Mouse (Mus musculus): ENCODE results near the gene Med9. TPM values are rescaled to one million over a fixed set of nuclear protein-coding genes. Genes with fewer than 3 reads are reported as not detected.
A peak's percentile ranks its signal among the peaks of the same experiment; 100 is the strongest.

Gene Med9
- polyA plus RNA-seq, 1 experiment from 2014 or later, result 44.6 TPM

DNA sequence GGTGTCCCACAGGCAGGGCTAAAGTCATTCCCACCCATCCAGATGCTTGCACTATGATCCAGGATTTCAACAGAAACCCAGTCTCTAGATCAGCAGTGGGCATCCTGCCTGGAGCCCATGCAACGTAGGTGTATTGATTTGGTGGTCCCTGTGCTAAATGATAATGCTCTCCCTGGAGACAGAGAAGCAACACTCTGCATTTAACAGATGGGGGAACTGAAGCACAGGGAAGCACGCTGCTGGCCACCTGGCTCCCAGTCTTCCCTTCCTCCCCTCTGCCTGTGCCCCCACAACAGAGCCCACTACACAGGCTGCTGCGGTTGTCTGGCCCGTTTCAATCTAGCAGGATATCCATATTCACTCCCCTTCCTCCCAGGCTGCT, 18.1 kb downstream of the Med9 start:
- DNase-seq (ENCODE audit: low spot score) (no peak), ATAC-seq (replicated peaks; ENCODE audit: low FRiP score) (no peak)
- Histone ChIP-seq H3K4me1 (replicated peaks; ENCODE audit: control insufficient read depth, insufficient read depth, low read length) (peaks cover 25% of the 10 kb centered on the region), H3K27me3 (replicated peaks; ENCODE audit: control insufficient read depth, insufficient read depth, low read length) (peaks cover 17% of the 10 kb centered on the region), H3K27ac (ENCODE audit: low read depth, low read length) (no peak overlapping the region), H3K36me3 (ENCODE audit: control insufficient read depth, insufficient read depth, low read length) (peaks cover 2% of the 10 kb centered on the region; the same call in 1 of the 2 replicates), H3K4me3 (ENCODE audit: low read depth, low read length) (no peak overlapping the region), H3K9me3 (ENCODE audit: control insufficient read depth, low read length) (no peaks in the 10 kb centered on the region), H3K9ac (ENCODE audit: low read depth, low read length) (no peak overlapping the region), H3K4me2 (peak overlapping the region; percentile 33)
- 47% methylated on average over 4 of the region's 4 CpGs for WGBS

DNA sequence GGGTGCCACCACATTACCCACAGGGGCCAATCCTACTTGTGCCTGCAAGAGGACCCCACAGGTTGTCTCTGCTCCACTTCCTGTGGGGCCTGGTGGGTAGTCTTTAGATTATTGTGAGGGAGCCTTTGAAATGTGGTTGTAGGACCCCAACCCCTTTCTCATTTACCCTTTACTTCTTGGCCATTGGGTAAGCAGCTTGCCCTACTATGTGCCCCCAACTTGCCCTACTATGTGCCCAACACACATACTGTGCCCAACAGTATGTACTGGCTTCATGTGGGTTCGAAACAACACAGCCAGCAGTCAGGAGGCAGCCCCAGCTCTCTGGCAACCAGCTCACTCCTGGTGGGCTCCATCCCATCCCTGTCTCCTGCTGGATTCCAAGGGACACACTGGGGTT, 19.8 kb downstream of the Med9 start:
- peaks cover 17% of the 10 kb centered on the region for H3K27me3 ChIP-seq (replicated peaks; ENCODE audit: control insufficient read depth, insufficient read depth, low read length)
- H3K4me1 ChIP-seq (replicated peaks; ENCODE audit: control insufficient read depth, insufficient read depth, low read length), result peaks cover 25% of the 10 kb centered on the region
- no peaks in the 10 kb centered on the region for H3K9me3 ChIP-seq (ENCODE audit: control insufficient read depth, low read length)
- DNase-seq (ENCODE audit: low spot score) (no peak), ATAC-seq (replicated peaks; ENCODE audit: low FRiP score) (no peak)
- H3K4me2 ChIP-seq, result no peak overlapping the region
- no peak overlapping the region for H3K4me3 ChIP-seq (ENCODE audit: low read depth, low read length)
- no peak overlapping the region for H3K27ac ChIP-seq (ENCODE audit: low read depth, low read length)
- H3K9ac ChIP-seq (ENCODE audit: low read depth, low read length), result no peak overlapping the region
- no peaks in the 10 kb centered on the region for H3K36me3 ChIP-seq (ENCODE audit: control insufficient read depth, insufficient read depth, low read length)
- WGBS, result 90% methylated on average over 1 of the region's 1 CpGs

- no peaks in the 10 kb centered on the region for H3K36me3 ChIP-seq (ENCODE audit: control insufficient read depth, insufficient read depth, low read length)
- no peak overlapping the region for H3K27ac ChIP-seq (ENCODE audit: low read depth, low read length)
- no peak overlapping the region for H3K4me2 ChIP-seq
- ATAC-seq (replicated peaks; ENCODE audit: low FRiP score) (no peak), DNase-seq (ENCODE audit: low spot score) (no peak)
- H3K27me3 ChIP-seq (replicated peaks; ENCODE audit: control insufficient read depth, insufficient read depth, low read length), result no peaks in the 10 kb centered on the region
- H3K9ac ChIP-seq (ENCODE audit: low read depth, low read length), result no peak overlapping the region
- WGBS, result 77% methylated on average over 5 of the region's 5 CpGs
- no peaks in the 10 kb centered on the region for H3K9me3 ChIP-seq (ENCODE audit: control insufficient read depth, low read length)
- H3K4me3 ChIP-seq (ENCODE audit: low read depth, low read length), result no peak overlapping the region
- H3K4me1 ChIP-seq (replicated peaks; ENCODE audit: control insufficient read depth, insufficient read depth, low read length), result peaks cover 7% of the 10 kb centered on the region; the same call in 1 of the 2 replicates
These were observed 22.8 kb downstream of the Med9 start for GRCm38 (mm10) chr11:59970780-59971179.

- 62% methylated on average over 2 of the region's 2 CpGs for WGBS
- Histone ChIP-seq H3K4me1 (replicated peaks; ENCODE audit: control insufficient read depth, insufficient read depth, low read length) (no peaks in the 10 kb centered on the region; the same call in 1 of the 2 replicates), H3K4me3 (ENCODE audit: low read depth, low read length) (no peak overlapping the region), H3K27ac (ENCODE audit: low read depth, low read length) (no peak overlapping the region), H3K27me3 (replicated peaks; ENCODE audit: control insufficient read depth, insufficient read depth, low read length) (no peaks in the 10 kb centered on the region), H3K4me2 (no peak overlapping the region), H3K9me3 (ENCODE audit: control insufficient read depth, low read length) (no peaks in the 10 kb centered on the region), H3K9ac (ENCODE audit: low read depth, low read length) (no peak overlapping the region), H3K36me3 (ENCODE audit: control insufficient read depth, insufficient read depth, low read length) (no peaks in the 10 kb centered on the region)
- DNase-seq (ENCODE audit: low spot score) (no peak), ATAC-seq (replicated peaks; ENCODE audit: low FRiP score) (no peak)
These were observed 23.7 kb downstream of the Med9 start for GRCm38 (mm10) chr11:59971691-59972090.

DNA sequence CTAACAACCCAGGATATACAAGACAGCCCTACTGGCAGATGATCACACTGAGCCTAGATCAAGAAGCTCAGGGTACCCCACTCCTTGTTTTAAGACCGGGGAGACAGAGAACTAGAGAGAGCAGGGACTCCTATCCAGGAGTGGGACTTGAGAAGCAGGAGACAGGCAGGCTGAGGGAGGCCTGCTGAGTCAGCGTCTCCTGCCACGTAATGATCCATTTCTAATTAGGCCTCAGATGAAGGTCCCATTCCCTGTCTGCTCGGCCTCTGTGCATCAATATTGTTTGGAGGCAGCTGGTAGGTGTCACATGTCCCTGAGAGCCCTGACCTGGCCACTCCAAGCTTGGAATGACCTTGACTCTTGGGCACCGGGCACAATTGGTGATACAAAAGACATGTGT, 25.4 kb downstream of the Med9 start:
- no peak for DNase-seq (ENCODE audit: low spot score)
- Histone ChIP-seq H3K9me3 (ENCODE audit: control insufficient read depth, low read length) (no peaks in the 10 kb centered on the region), H3K9ac (ENCODE audit: low read depth, low read length) (no peak overlapping the region), H3K4me2 (no peak overlapping the region), H3K36me3 (ENCODE audit: control insufficient read depth, insufficient read depth, low read length) (no peaks in the 10 kb centered on the region), H3K27ac (ENCODE audit: low read depth, low read length) (no peak overlapping the region), H3K4me3 (ENCODE audit: low read depth, low read length) (no peak overlapping the region), H3K4me1 (replicated peaks; ENCODE audit: control insufficient read depth, insufficient read depth, low read length) (no peaks in the 10 kb centered on the region), H3K27me3 (replicated peaks; ENCODE audit: control insufficient read depth, insufficient read depth, low read length) (no peaks in the 10 kb centered on the region)
- ATAC-seq (replicated peaks; ENCODE audit: low FRiP score), result no peak
- WGBS, result 79% methylated on average over 5 of the region's 5 CpGs

DNA sequence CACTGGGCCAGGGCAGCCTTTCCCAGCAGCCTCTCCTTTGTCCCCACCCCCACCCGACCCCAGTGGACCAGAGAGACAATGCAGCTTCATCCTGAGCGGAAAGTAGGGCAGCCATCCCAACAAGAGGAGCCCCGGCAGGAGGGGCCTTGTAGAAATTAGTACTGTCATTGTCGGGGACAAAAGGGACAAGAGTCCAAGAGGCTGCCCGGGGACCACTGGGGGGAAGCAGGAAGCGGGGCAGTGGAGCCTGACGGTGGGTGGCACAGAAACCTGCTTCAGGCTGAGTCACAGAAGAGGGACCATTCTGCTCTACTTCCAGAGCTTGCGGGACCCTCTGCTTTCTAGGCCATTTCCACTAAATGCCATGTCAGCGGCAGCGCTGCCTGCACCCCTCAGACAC, 27.2 kb downstream of the Med9 start:
- whole genome bisulfite sequencing, result 55% methylated on average over 10 of the region's 10 CpGs
- Histone ChIP-seq H3K4me2 (no peak overlapping the region), H3K9me3 (ENCODE audit: control insufficient read depth, low read length) (no peaks in the 10 kb centered on the region), H3K9ac (ENCODE audit: low read depth, low read length) (no peak overlapping the region), H3K36me3 (ENCODE audit: control insufficient read depth, insufficient read depth, low read length) (no peaks in the 10 kb centered on the region), H3K27ac (ENCODE audit: low read depth, low read length) (no peak overlapping the region), H3K4me3 (ENCODE audit: low read depth, low read length) (no peak overlapping the region), H3K4me1 (replicated peaks; ENCODE audit: control insufficient read depth, insufficient read depth, low read length) (no peaks in the 10 kb centered on the region), H3K27me3 (replicated peaks; ENCODE audit: control insufficient read depth, insufficient read depth, low read length) (no peaks in the 10 kb centered on the region)
- no peak for DNase-seq (ENCODE audit: low spot score)
- ATAC-seq (replicated peaks; ENCODE audit: low FRiP score), result no peak

- H3K4me3 ChIP-seq (ENCODE audit: low read depth, low read length), result no peak overlapping the region
- no peak overlapping the region for H3K9ac ChIP-seq (ENCODE audit: low read depth, low read length)
- no peak overlapping the region for H3K4me2 ChIP-seq
- no peaks in the 10 kb centered on the region for H3K9me3 ChIP-seq (ENCODE audit: control insufficient read depth, low read length)
- WGBS, result 78% methylated on average over 5 of the region's 5 CpGs
- DNase-seq (ENCODE audit: low spot score), result no peak
- H3K27ac ChIP-seq (ENCODE audit: low read depth, low read length), result no peak overlapping the region
- no peaks in the 10 kb centered on the region for H3K4me1 ChIP-seq (replicated peaks; ENCODE audit: control insufficient read depth, insufficient read depth, low read length)
- no peaks in the 10 kb centered on the region for H3K27me3 ChIP-seq (replicated peaks; ENCODE audit: control insufficient read depth, insufficient read depth, low read length)
- H3K36me3 ChIP-seq (ENCODE audit: control insufficient read depth, insufficient read depth, low read length), result no peaks in the 10 kb centered on the region
- no peak for ATAC-seq (replicated peaks; ENCODE audit: low FRiP score)
These were observed 29.8 kb downstream of the Med9 start for GRCm38 (mm10) chr11:59977831-59978230.

- WGBS, result 91% methylated on average over 1 of the region's 1 CpGs
- ATAC-seq (replicated peaks; ENCODE audit: low FRiP score), result no peak
- no peaks in the 10 kb centered on the region for H3K36me3 ChIP-seq (ENCODE audit: control insufficient read depth, insufficient read depth, low read length)
These were observed 41.4 kb downstream of the Med9 start for GRCm38 (mm10) chr11:59989406-59989805.

DNA sequence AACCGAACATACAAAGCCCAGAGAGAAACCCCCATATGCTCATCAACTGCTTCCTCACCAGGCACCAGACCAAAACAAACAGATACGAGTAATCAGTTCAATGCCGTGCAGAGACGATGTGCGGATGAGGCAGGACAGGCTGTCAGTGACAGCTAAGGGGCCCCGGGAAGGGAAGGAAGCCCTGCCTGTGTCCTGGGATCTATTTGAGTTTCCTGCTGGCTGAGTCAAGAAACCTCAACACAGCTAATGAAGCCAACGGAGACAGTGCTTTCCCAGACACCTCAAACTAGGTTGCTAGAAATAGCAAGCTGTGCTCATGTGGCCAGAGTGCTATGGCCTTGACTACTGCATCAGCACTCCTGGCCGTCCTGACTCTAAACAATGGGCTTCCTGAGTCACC, 43.4 kb downstream of the Med9 start:
- H3K36me3 ChIP-seq (ENCODE audit: control insufficient read depth, insufficient read depth, low read length), result no peaks in the 10 kb centered on the region
- 36% methylated on average over 8 of the region's 8 CpGs for WGBS
- no peak overlapping the region for H3K9ac ChIP-seq (ENCODE audit: low read depth, low read length)
- H3K27ac ChIP-seq (ENCODE audit: low read depth, low read length), result no peak overlapping the region
- no peaks in the 10 kb centered on the region for H3K27me3 ChIP-seq (replicated peaks; ENCODE audit: control insufficient read depth, insufficient read depth, low read length)
- H3K4me1 ChIP-seq (replicated peaks; ENCODE audit: control insufficient read depth, insufficient read depth, low read length), result 0 out of 2 replicates have a peak, but pooled peaks cover 2% of the 10 kb centered on the region
- no peak for ATAC-seq (replicated peaks; ENCODE audit: low FRiP score)
- no peaks in the 10 kb centered on the region for H3K9me3 ChIP-seq (ENCODE audit: control insufficient read depth, low read length)
- no peak for DNase-seq (ENCODE audit: low spot score)
- H3K4me2 ChIP-seq, result no peak overlapping the region
- H3K4me3 ChIP-seq (ENCODE audit: low read depth, low read length), result no peak overlapping the region

More at GRCm38 (mm10) chr11:59989406-59989805, 41.4 kb downstream of the Med9 start:
- H3K27ac ChIP-seq (ENCODE audit: low read depth, low read length), result no peak overlapping the region
- 0 out of 2 replicates have a peak, but pooled peaks cover 1% of the 10 kb centered on the region for H3K4me1 ChIP-seq (replicated peaks; ENCODE audit: control insufficient read depth, insufficient read depth, low read length)
- H3K4me3 ChIP-seq (ENCODE audit: low read depth, low read length), result no peak overlapping the region
- H3K4me2 ChIP-seq, result no peak overlapping the region
- no peaks in the 10 kb centered on the region; the same call in 1 of the 2 replicates for H3K27me3 ChIP-seq (replicated peaks; ENCODE audit: control insufficient read depth, insufficient read depth, low read length)
- no peak for DNase-seq (ENCODE audit: low spot score)
- no peak overlapping the region for H3K9ac ChIP-seq (ENCODE audit: low read depth, low read length)
- no peaks in the 10 kb centered on the region for H3K9me3 ChIP-seq (ENCODE audit: control insufficient read depth, low read length)
